Mouse (Mus musculus): Measurements from ENCODE around the gene Dtd1. TPM values are rescaled to one million over a fixed set of nuclear protein-coding genes. Genes with fewer than 3 reads are reported as not detected.

The Dtd1 gene
- total RNA-seq (2023) = 1 to 10 TPM; 7.1 to 7.6 TPM

DNA sequence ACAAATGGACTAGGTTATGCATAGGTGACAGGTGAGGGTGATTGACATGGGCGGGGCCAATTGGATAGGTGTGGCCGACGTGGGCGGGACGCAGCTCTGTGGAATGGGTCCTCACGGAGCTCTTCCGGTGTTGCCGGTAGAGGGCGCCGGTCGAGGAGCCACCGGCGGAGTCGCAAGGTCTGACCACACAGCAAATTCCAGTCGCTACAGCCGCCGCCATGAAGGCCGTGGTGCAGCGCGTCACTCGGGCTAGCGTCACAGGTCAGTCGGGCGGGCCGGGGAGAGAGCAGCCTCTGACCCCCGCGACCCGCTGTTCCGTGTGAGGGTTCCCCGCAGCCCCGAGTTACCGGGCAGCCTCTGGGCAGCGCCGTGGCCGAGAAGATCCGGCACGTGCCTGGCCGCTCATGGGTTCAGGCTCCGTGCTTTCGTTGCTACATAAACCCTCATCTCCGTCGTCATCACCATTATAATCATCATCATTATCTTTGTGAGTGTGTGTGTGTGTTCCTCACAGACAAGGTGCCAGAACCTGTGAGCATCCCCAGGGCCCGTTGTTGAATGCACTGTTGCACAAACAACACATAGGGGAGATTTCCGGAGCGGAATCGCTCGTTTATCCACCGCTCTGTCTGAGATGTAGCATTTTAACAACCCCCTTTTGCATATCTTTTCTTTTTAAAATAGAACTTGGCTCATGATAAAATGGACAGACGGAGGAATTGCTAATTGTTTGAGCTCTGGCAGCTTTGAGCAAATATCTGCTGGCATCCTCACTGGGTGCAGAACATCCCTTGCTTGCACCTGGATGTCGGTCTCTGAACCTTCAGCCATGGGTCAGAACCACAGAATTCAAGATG is at the start of gene Dtd1:
TSS of gene Dtd1 (plus strand) at position 67 of the 857 bp plus-strand sequence.

GRCm38 (mm10) chr2:144550529-144550928 is 49.2 kb upstream of the Dtd1 start, which contains the start of gene Rbbp9:
Gene Rbbp9, minus strand, starts transcription at chr2:144550869.

GRCm38 (mm10) chr2:144555820-144556552 is 43.7 kb upstream of the Dtd1 start, which contains the start of gene Sec23b:
Gene Sec23b, plus strand, starts transcription at chr2:144556229.

GRCm38 (mm10) chr2:144593951-144594651 is 5.6 kb upstream of the Dtd1 start, which contains the start of gene Smim26:
Gene Smim26, plus strand, starts transcription at chr2:144594054.

Other genes starting within 250 kb of the Dtd1 start
- gene Kat14, start 230.9 kb upstream of the Dtd1 start, total RNA-seq (2023) = 10 to 100 TPM; 30.4 to 34.9 TPM
- 1 to 10 TPM; 5.2 to 9.1 TPM for gene Pet117, start 230.9 kb upstream of the Dtd1 start, total RNA-seq (2023)
- gene Dzank1, start 72.5 kb upstream of the Dtd1 start, total RNA-seq (2023) = not detected
- gene Polr3f, start 72.2 kb upstream of the Dtd1 start, total RNA-seq (2023) = 10 to 100 TPM; 16.2 to 19.7 TPM
- gene Rbbp9, start 49.0 kb upstream of the Dtd1 start, total RNA-seq (2023) = 1 to 10 TPM; 5.0 to 5.6 TPM
- gene Sec23b, start 43.7 kb upstream of the Dtd1 start, total RNA-seq (2023) = 10 to 100 TPM; 46.0 to 52.7 TPM
- gene Smim26, start 5.8 kb upstream of the Dtd1 start, total RNA-seq (2023) = 10 to 100 TPM in 1 of 2 experiments, 1 to 10 TPM in 1; 9.4 to 12.3 TPM
- not detected for gene Scp2d1, start 223.8 kb downstream of the Dtd1 start, total RNA-seq (2023)

Data from monocyte, adult 59 days (primary cell).